ENCODE assay signal across 17 mouse cellular contexts in genomic region chr19:46466160-46466559, GRCm38 (mm10). TPM values are rescaled to one million over a fixed set of nuclear protein-coding genes. Genes with fewer than 3 reads are reported as not detected.
DNase-seq lines count a peak whose midpoint lies in the region; ATAC-seq and TF ChIP-seq lines count a peak whose summit lies in the region.
"Had no signal": no experiment of that assay in that cellular context is flagged by ENCODE, and none has a peak within 500 bp of the region (broad histone marks: within the 10 kb centered on the region; RNA-seq: fewer than 3 reads in every experiment).

No protein-coding gene starts in this region.

- TF ChIP-seq POLR2A in heart, adult 2 months (IDR thresholded peaks at IDR 0.05; ENCODE audit: insufficient read depth, low read depth, low read length), result no peak

- TF ChIP-seq CTCF in heart, adult 2 months (IDR thresholded peaks at IDR 0.05), result no peak
- no peak for TF ChIP-seq CTCF in intestine, postnatal 0 days (IDR thresholded peaks at IDR 0.05; ENCODE audit: low read depth)

- no peaks in the 10 kb centered on the region for H3K27me3 ChIP-seq in heart, adult 2 months (ENCODE audit: control insufficient read depth, insufficient read depth, low read length)
- H3K27me3 ChIP-seq in heart, embryonic 12.5 days (replicated peaks), result no peaks in the 10 kb centered on the region
- H3K27me3 ChIP-seq in intestine, embryonic 15.5 days (replicated peaks), result no peaks in the 10 kb centered on the region
- H3K27me3 ChIP-seq in intestine, postnatal 0 days (replicated peaks; ENCODE audit: control insufficient read depth, insufficient read depth, low read length), result no peaks in the 10 kb centered on the region
- H3K27me3 ChIP-seq: forebrain, embryonic 15.5 days; heart, embryonic 13.5 days; liver, embryonic 13.5 days had no signal

- peak; percentile 18 to 44 for DNase-seq in heart, adult 2 months
- DNase-seq in CD4-positive, CD25-positive, alpha-beta regulatory T cell, adult 2 months (ENCODE audit: low read depth, low spot score), result peak; percentile 71
- peak; percentile 74 for DNase-seq in thymus, postnatal 0 days (ENCODE audit: low spot score)
- DNase-seq in gastrocnemius, adult 8-10 months (ENCODE audit: low spot score in 2 of 2), result no peak
- DNase-seq: cerebellum, adult 9-10 months; embryo, embryonic 11 days; gastrocnemius, postnatal 25 days; liver, embryonic 13.5 days; lung, postnatal 10 days had no signal

- no peaks in the 10 kb centered on the region for H3K9me3 ChIP-seq in heart, embryonic 12.5 days (replicated peaks)
- H3K9me3 ChIP-seq in intestine, embryonic 15.5 days, result no peaks in the 10 kb centered on the region
- H3K9me3 ChIP-seq in intestine, postnatal 0 days (ENCODE audit: control insufficient read depth), result no peaks in the 10 kb centered on the region
- H3K9me3 ChIP-seq: forebrain, embryonic 15.5 days; heart, embryonic 13.5 days; liver, embryonic 13.5 days had no signal

- no peak overlapping the region for H3K4me2 ChIP-seq in heart, embryonic 12.5 days
- no peak overlapping the region for H3K4me2 ChIP-seq in intestine, embryonic 15.5 days (replicated peaks)
- H3K4me2 ChIP-seq in intestine, postnatal 0 days (replicated peaks; ENCODE audit: low read depth), result no peak overlapping the region
- H3K4me2 ChIP-seq: forebrain, embryonic 15.5 days; heart, embryonic 13.5 days; hindbrain, embryonic 14.5 days; liver, embryonic 13.5 days; midbrain, embryonic 11.5 days had no signal

- ATAC-seq in heart, embryonic 12.5 days (ENCODE audit: insufficient number of reproducible peaks, low FRiP score), result no peak
- peak; percentile 69 for ATAC-seq in neutrophil, adult 5-6 weeks (ENCODE audit: extremely low read depth, insufficient number of reproducible peaks, low FRiP score, poor library complexity, severe bottlenecking)
- no peak for ATAC-seq in intestine, embryonic 15.5 days
- no peak for ATAC-seq in intestine, postnatal 0 days
- ATAC-seq: forebrain, embryonic 15.5 days had no signal

- peaks cover 2% of the 10 kb centered on the region for H3K36me3 ChIP-seq in heart, adult 2 months (ENCODE audit: control insufficient read depth, insufficient read depth, low read length)
- peaks cover 38% of the 10 kb centered on the region for H3K36me3 ChIP-seq in heart, embryonic 12.5 days
- peaks cover 7% of the 10 kb centered on the region for H3K36me3 ChIP-seq in intestine, embryonic 15.5 days
- H3K36me3 ChIP-seq in intestine, postnatal 0 days (ENCODE audit: control insufficient read depth, insufficient read depth), result peaks cover 12% of the 10 kb centered on the region; the same call in 1 of the 2 replicates

- no peak overlapping the region for H3K4me3 ChIP-seq in heart, adult 2 months
- no peak overlapping the region for H3K4me3 ChIP-seq in heart, embryonic 12.5 days
- H3K4me3 ChIP-seq in intestine, embryonic 15.5 days (replicated peaks), result no peak overlapping the region
- no peak overlapping the region for H3K4me3 ChIP-seq in intestine, postnatal 0 days (ENCODE audit: low read depth, low read length)
- H3K4me3 ChIP-seq: forebrain, embryonic 15.5 days; heart, embryonic 13.5 days; liver, embryonic 13.5 days had no signal

- intact Hi-C loops in heart, adult 2 months (cut with DNase I), result no loop called here

- no peak overlapping the region for H3K27ac ChIP-seq in heart, adult 2 months
- no peak overlapping the region for H3K27ac ChIP-seq in heart, embryonic 12.5 days (ENCODE audit: poor library complexity, severe bottlenecking)
- no peak overlapping the region for H3K27ac ChIP-seq in intestine, embryonic 15.5 days
- no peak overlapping the region for H3K27ac ChIP-seq in intestine, postnatal 0 days (ENCODE audit: low read depth, low read length)
- H3K27ac ChIP-seq: forebrain, embryonic 15.5 days; heart, embryonic 13.5 days; hindbrain, embryonic 14.5 days had no signal

- peaks cover 7% of the 10 kb centered on the region for H3K4me1 ChIP-seq in heart, adult 2 months (ENCODE audit: control insufficient read depth, insufficient read depth, low read length)
- peaks cover 37% of the 10 kb centered on the region for H3K4me1 ChIP-seq in heart, embryonic 12.5 days (replicated peaks)
- peaks cover 13% of the 10 kb centered on the region for H3K4me1 ChIP-seq in intestine, embryonic 15.5 days (replicated peaks)
- H3K4me1 ChIP-seq in intestine, postnatal 0 days (replicated peaks; ENCODE audit: control insufficient read depth, insufficient read depth, low read length), result peaks cover 5% of the 10 kb centered on the region; the same call in 1 of the 2 replicates

- no peaks in the 10 kb centered on the region for H3K79me2 ChIP-seq in heart, adult 2 months (replicated peaks; ENCODE audit: control insufficient read depth, insufficient read depth, low read length)

- TF ChIP-seq EP300 in heart, adult 2 months (IDR thresholded peaks at IDR 0.05; ENCODE audit: insufficient read depth, low read depth, low read length), result no peak

- H3K9ac ChIP-seq in heart, adult 2 months (ENCODE audit: low read depth, low read length), result no peak overlapping the region
- H3K9ac ChIP-seq in heart, embryonic 12.5 days, result no peak overlapping the region
- no peak overlapping the region for H3K9ac ChIP-seq in intestine, embryonic 15.5 days
- H3K9ac ChIP-seq in intestine, postnatal 0 days (ENCODE audit: low read depth, low read length), result no peak overlapping the region
- H3K9ac ChIP-seq: forebrain, embryonic 15.5 days; heart, embryonic 13.5 days; hindbrain, embryonic 14.5 days; liver, embryonic 13.5 days had no signal

- 69% methylated on average over 6 of the region's 6 CpGs for WGBS in heart, adult 2 months
- WGBS in heart, embryonic 12.5 days, result 57% methylated on average over 6 of the region's 6 CpGs
- WGBS in intestine, embryonic 15.5 days, result 64% methylated on average over 6 of the region's 6 CpGs
- 72% methylated on average over 6 of the region's 6 CpGs for WGBS in intestine, postnatal 0 days

RNA-seq across cellular contexts. Expression of gene Trim8, which starts 35.3 kb away (rescaled TPM):
- 10 to 100 TPM; 39.2 to 39.8 TPM for total RNA-seq in heart, adult 2 months (2021)
- polyA plus RNA-seq in heart, adult 2 months (2012; rRNA removed), result 17.2 and 24.1 TPM in 2 replicates
- 24.1 and 24.2 TPM in 2 replicates for polyA plus RNA-seq in heart, embryonic 12.5 days (2016; fragmentation: Nextera tagmentation; extraction: Ambion mirVana)
- 36.7 and 47.5 TPM in 2 replicates for total RNA-seq in neutrophil, adult 5-6 weeks (2017)
- 20.4 and 23.6 TPM in 2 replicates for polyA plus RNA-seq in thymus, postnatal 0 days (2015; fragmentation: Nextera tagmentation; extraction: Ambion mirVana)
- polyA plus RNA-seq in intestine, embryonic 15.5 days (2015; fragmentation: Nextera tagmentation; extraction: Ambion mirVana), result 16.4 and 17.3 TPM in 2 replicates
- 10 to 100 TPM; 22.0 to 24.0 (median 22.7) TPM for total RNA-seq in gastrocnemius, adult 8-10 months (2022)
- 16.7 and 17.1 TPM in 2 replicates for polyA plus RNA-seq in intestine, postnatal 0 days (2015; fragmentation: Nextera tagmentation; extraction: Ambion mirVana)

Comparison
In these comparisons a context has a peak if more than half of its experiments do, and no peak if none do; other contexts are left out.
1. DNase-seq: peak in heart, adult 2 months (2 of 2), CD4-positive, CD25-positive, alpha-beta regulatory T cell, adult 2 months (single experiment) and thymus, postnatal 0 days (single experiment); none in gastrocnemius, adult 8-10 months (0 of 2).